Mouse (Mus musculus) sigmoid colon, adult 10 weeks (tissue): ENCODE measurements around the gene Gnat1. TPM values are rescaled to one million over a fixed set of nuclear protein-coding genes. Genes with fewer than 3 reads are reported as not detected.

Experiments used
- polyA plus RNA-seq: library from polyadenylated mRNA; stranded (reverse); fragments of 350-450 nt; fragmentation: Illumina TruSeq; extraction: RNeasy Lipid Tissue Mini Kit (QIAGEN cat#74804); gene quantifications from one replicate; pipeline ENCODE4 v1.2.3, GENCODE M21; 2014; ENCODE audit warnings: low read depth, low replicate concordance

Gnat1 gene
- polyA plus RNA-seq, result not detected

GRCm38 (mm10) chr9:107679501-107679900 is at the start of gene Gnat1:
Gene Gnat1, minus strand, starts transcription at chr9:107679712.

GRCm38 (mm10) chr9:107709697-107710483 is 30.4 kb upstream of the Gnat1 start, which contains the start of gene Sema3f:
Gene Sema3f, minus strand, starts transcription at chr9:107710475.

GRCm38 (mm10) chr9:107669480-107669945 is 10.0 kb downstream of the Gnat1 start, which contains the start of gene Slc38a3:
Gene Slc38a3, minus strand, starts transcription at chr9:107669530.

GRCm38 (mm10) chr9:107635279-107636028 is 44.1 kb downstream of the Gnat1 start, which contains the start of gene Gnai2:
Gene Gnai2, minus strand, starts transcription at chr9:107635367.

Other genes starting within 250 kb of the Gnat1 start
- gene Tmem115, start 145.8 kb downstream of the Gnat1 start, polyA plus RNA-seq, result not detected
- 1.6 TPM for gene Cyb561d2, start 137.5 kb downstream of the Gnat1 start, polyA plus RNA-seq
- gene Nprl2, start 137.5 kb downstream of the Gnat1 start, polyA plus RNA-seq, result 2.0 TPM
- not detected for gene Zmynd10, start 132.4 kb downstream of the Gnat1 start, polyA plus RNA-seq
- 33.5 TPM for gene Rassf1, start 128.2 kb downstream of the Gnat1 start, polyA plus RNA-seq
- 20.1 TPM for gene Tusc2, start 116.5 kb downstream of the Gnat1 start, polyA plus RNA-seq
- 0.28 TPM for gene Hyal2, start 111.8 kb downstream of the Gnat1 start, polyA plus RNA-seq
- 2.7 TPM for gene Hyal1, start 102.8 kb downstream of the Gnat1 start, polyA plus RNA-seq
- 1.5 TPM for gene Naa80, start 100.8 kb downstream of the Gnat1 start, polyA plus RNA-seq
- not detected for gene Hyal3, start 98.9 kb downstream of the Gnat1 start, polyA plus RNA-seq
- 25.5 TPM for gene Ifrd2, start 92.1 kb downstream of the Gnat1 start, polyA plus RNA-seq
- gene Sema3b, start 70.5 kb downstream of the Gnat1 start, polyA plus RNA-seq, result 2.6 TPM
- 33.0 TPM for gene Gnai2, start 44.3 kb downstream of the Gnat1 start, polyA plus RNA-seq
- not detected for gene Slc38a3, start 10.2 kb downstream of the Gnat1 start, polyA plus RNA-seq
- gene Sema3f, start 30.8 kb upstream of the Gnat1 start, polyA plus RNA-seq, result 0.76 TPM
- gene Rbm5, start 91.3 kb upstream of the Gnat1 start, polyA plus RNA-seq, result 233 TPM
- 211 TPM for gene Rbm6, start 193.5 kb upstream of the Gnat1 start, polyA plus RNA-seq
- not detected for gene Mon1a, start 208.4 kb upstream of the Gnat1 start, polyA plus RNA-seq
- 2.0 TPM for gene Mst1r, start 227.2 kb upstream of the Gnat1 start, polyA plus RNA-seq
- gene Actl11, start 248.8 kb upstream of the Gnat1 start, polyA plus RNA-seq, result not detected